Mouse (Mus musculus) megakaryocyte-erythroid progenitor cell, adult 5 weeks (primary cell): Measurements from ENCODE around the gene Dynll2. TPM values are rescaled to one million over a fixed set of nuclear protein-coding genes. Genes with fewer than 3 reads are reported as not detected.

Source experiments
- polyA plus RNA-seq: library from polyadenylated mRNA; stranded (reverse); fragments of >175 nt; gene quantifications from 2 replicates; pipeline ENCODE4 v1.2.3, GENCODE M21; 2012

Dynll2 gene
- 44.7 and 68.1 TPM in 2 replicates for polyA plus RNA-seq

GRCm38 (mm10) chr11:87986831-87987793, at the start of gene Dynll2:
Dynll2 (minus strand) TSS chr11:87987533.

Other genes with a start within 250 kb of the Dynll2 start
- gene Supt4a, start 250.0 kb downstream of the Dynll2 start, polyA plus RNA-seq = 9.4 and 14.6 TPM in 2 replicates
- gene Tspoap1, start 227.0 kb downstream of the Dynll2 start, polyA plus RNA-seq = 73.7 and 77.6 TPM in 2 replicates
- gene Mpo, start 194.0 kb downstream of the Dynll2 start, polyA plus RNA-seq = 6,503 and 9,975 TPM in 2 replicates
- not detected in 2 replicates for gene Lpo, start 159.2 kb downstream of the Dynll2 start, polyA plus RNA-seq
- 7.8 and 10.5 TPM in 2 replicates for gene Mks1, start 134.3 kb downstream of the Dynll2 start, polyA plus RNA-seq
- 26.0 and 28.7 TPM in 2 replicates for gene Epx, start 112.0 kb downstream of the Dynll2 start, polyA plus RNA-seq
- 0.09 TPM in 1 of 2 replicates, not detected in the other for gene Olfr462, start 95.3 kb downstream of the Dynll2 start, polyA plus RNA-seq
- gene Olfr463, start 90.1 kb downstream of the Dynll2 start, polyA plus RNA-seq = 0.09 TPM in 1 of 2 replicates, not detected in the other
- gene Olfr464, start 66.6 kb downstream of the Dynll2 start, polyA plus RNA-seq = not detected in 2 replicates
- 172 and 203 TPM in 2 replicates for gene Srsf1, start 59.8 kb upstream of the Dynll2 start, polyA plus RNA-seq
- gene Vezf1, start 80.7 kb upstream of the Dynll2 start, polyA plus RNA-seq = 15.2 and 21.2 TPM in 2 replicates
- gene Cuedc1, start 110.5 kb upstream of the Dynll2 start, polyA plus RNA-seq = 10.7 and 17.8 TPM in 2 replicates
- gene Mrps23, start 216.9 kb upstream of the Dynll2 start, polyA plus RNA-seq = 152 and 191 TPM in 2 replicates